Mouse (Mus musculus): Measurements from ENCODE around the gene Ess2.

The Ess2 gene

GRCm38 (mm10) chr16:17921325-17922162 lies 10.4 kb upstream of the Ess2 start:
- DNase-seq: peak; percentile 95

GRCm38 (mm10) chr16:17920586-17920985 lies 9.4 kb upstream of the Ess2 start:
- peak; percentile 36 for DNase-seq

- peak; percentile 29 for DNase-seq
These were observed 3.4 kb upstream of the Ess2 start, which contains the start of gene Gsc2 for GRCm38 (mm10) chr16:17914307-17915249. Gene Gsc2 (minus strand): TSS chr16:17915059.

- no peak for DNase-seq
These were observed 12.7 kb downstream of the Ess2 start, which contains the start of the genes Dgcr2 and Tssk2 for GRCm38 (mm10) chr16:17898462-17898861. Gene Dgcr2 (minus strand): TSS chr16:17898562. Gene Tssk2 (plus strand): TSS chr16:17898637.

- no peak for DNase-seq
These were observed 15.1 kb downstream of the Ess2 start for GRCm38 (mm10) chr16:17896091-17896490.

GRCm38 (mm10) chr16:17893923-17894322 lies 17.2 kb downstream of the Ess2 start, which contains the start of gene Tssk1:
Gene Tssk1 (plus strand): TSS chr16:17894223.
- no peak for DNase-seq

- no peak for DNase-seq
These were observed 18.5 kb downstream of the Ess2 start for GRCm38 (mm10) chr16:17892606-17893005.

GRCm38 (mm10) chr16:17891567-17891959 lies 19.6 kb downstream of the Ess2 start, which contains the start of gene Gm20518:
Gene Gm20518 (minus strand): TSS chr16:17891671.
- peak; percentile 100 for DNase-seq

- DNase-seq: peak; percentile 76
These were observed 20.1 kb downstream of the Ess2 start for GRCm38 (mm10) chr16:17890917-17891566.

- no peak for DNase-seq
These were observed 20.8 kb downstream of the Ess2 start for GRCm38 (mm10) chr16:17890342-17890727.

GRCm38 (mm10) chr16:17889689-17890341 lies 21.3 kb downstream of the Ess2 start:
- DNase-seq: no peak

GRCm38 (mm10) chr16:17884116-17884515 lies 27.0 kb downstream of the Ess2 start:
- no peak for DNase-seq

GRCm38 (mm10) chr16:17882196-17882595 lies 29.0 kb downstream of the Ess2 start:
- no peak for DNase-seq

- no peak for DNase-seq
These were observed 31.6 kb downstream of the Ess2 start for GRCm38 (mm10) chr16:17879571-17879970.

- no peak for DNase-seq
These were observed 35.1 kb downstream of the Ess2 start for GRCm38 (mm10) chr16:17876096-17876495.

- DNase-seq: no peak
These were observed 36.0 kb downstream of the Ess2 start for GRCm38 (mm10) chr16:17875174-17875573.

- peak; percentile 10 for DNase-seq
These were observed 38.2 kb downstream of the Ess2 start for GRCm38 (mm10) chr16:17872995-17873394.

- DNase-seq: no peak
These were observed 39.9 kb downstream of the Ess2 start for GRCm38 (mm10) chr16:17871248-17871647.

GRCm38 (mm10) chr16:17865770-17866169 lies 45.4 kb downstream of the Ess2 start:
- no peak for DNase-seq

GRCm38 (mm10) chr16:17865293-17865692 lies 45.9 kb downstream of the Ess2 start:
- no peak for DNase-seq

- DNase-seq: peak; percentile 41
These were observed 52.6 kb downstream of the Ess2 start for GRCm38 (mm10) chr16:17858592-17858991.

GRCm38 (mm10) chr16:17857157-17857556 lies 54.0 kb downstream of the Ess2 start:
- DNase-seq: no peak
